Mouse (Mus musculus): ENCODE measurements around the gene Cyp4f18.

DNA sequence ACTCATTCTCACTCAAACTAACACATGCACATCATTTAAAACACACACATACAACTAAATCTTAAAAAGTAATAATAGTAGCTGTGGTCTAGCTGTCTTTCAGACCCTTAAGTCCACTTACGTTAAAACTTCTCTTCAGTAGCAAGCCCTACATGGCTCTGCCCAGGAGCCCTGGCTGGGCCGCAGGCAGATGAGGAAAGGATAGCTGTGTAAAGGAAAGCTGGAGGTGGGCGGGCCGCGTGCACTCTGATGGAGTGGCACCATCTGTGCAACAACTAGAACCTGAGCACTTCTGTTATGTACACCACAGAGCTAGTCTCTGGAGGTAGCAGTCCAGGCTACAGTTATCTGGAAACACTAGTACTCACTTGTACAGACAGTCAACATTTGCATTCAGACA, 42.2 kb downstream of the Cyp4f18 start:
- no peak for TF ChIP-seq CTCF (IDR thresholded peaks at IDR 0.05; ENCODE audit: extremely low read depth, insufficient read length, insufficient replicate concordance, low read depth, low read length)
- TF ChIP-seq POLR2A (IDR thresholded peaks at IDR 0.05; ENCODE audit: low read depth, low read length) = no peak

All from small intestine, adult 2 months (tissue).